Mouse (Mus musculus): ENCODE measurements around the gene Ddx19b. TPM values are rescaled to one million over a fixed set of nuclear protein-coding genes. Genes with fewer than 3 reads are reported as not detected.
"Not testable (repeated sequence)": the region's sequence is repeated elsewhere in the genome, so short reads cannot be mapped to it uniquely, and the experiment has no call there.

The Ddx19b gene
- 8.4 and 9.9 TPM in 2 replicates for polyA plus RNA-seq (2015; fragmentation: Nextera tagmentation; extraction: Ambion mirVana)

DNA sequence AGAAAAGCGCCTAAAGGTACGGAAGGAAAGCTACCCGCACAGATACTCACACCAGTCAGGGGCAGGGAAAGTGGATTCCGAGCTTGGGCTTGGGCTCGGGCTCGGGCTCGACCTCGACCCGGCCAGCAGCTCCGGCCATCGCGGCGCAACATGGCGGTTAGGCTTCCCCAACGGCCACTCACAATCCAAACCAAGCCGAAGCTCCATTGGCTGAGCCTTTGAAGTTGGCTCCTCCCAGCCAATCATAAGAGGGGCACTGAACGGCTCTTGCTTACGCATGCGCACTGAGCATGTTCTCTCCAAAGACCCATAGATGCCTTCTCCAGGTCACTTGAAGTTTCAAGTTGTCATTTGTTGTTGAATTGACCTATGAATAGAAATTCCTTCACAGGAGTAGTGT lies at the start of gene Ddx19b:
Ddx19b (minus strand) TSS at position 180 of the 400 bp plus-strand sequence.
- Histone ChIP-seq H3K27ac (no peak within 1 kb of the TSS), H3K36me3 (ENCODE audit: poor library complexity, severe bottlenecking) (peaks cover 3% of the 10 kb centered on the region), H3K4me2 (no peak within 1 kb of the TSS), H3K27me3 (peaks cover 22% of the 10 kb centered on the region), H3K9me3 (replicated peaks) (no peaks in the 10 kb centered on the region), H3K9ac (no peak within 1 kb of the TSS), H3K4me1 (peaks cover 28% of the 10 kb centered on the region), H3K4me3 (no peak within 1 kb of the TSS)
- ATAC-seq = no peak
- 95% methylated on average over 19 of the region's 19 CpGs for WGBS

DNA sequence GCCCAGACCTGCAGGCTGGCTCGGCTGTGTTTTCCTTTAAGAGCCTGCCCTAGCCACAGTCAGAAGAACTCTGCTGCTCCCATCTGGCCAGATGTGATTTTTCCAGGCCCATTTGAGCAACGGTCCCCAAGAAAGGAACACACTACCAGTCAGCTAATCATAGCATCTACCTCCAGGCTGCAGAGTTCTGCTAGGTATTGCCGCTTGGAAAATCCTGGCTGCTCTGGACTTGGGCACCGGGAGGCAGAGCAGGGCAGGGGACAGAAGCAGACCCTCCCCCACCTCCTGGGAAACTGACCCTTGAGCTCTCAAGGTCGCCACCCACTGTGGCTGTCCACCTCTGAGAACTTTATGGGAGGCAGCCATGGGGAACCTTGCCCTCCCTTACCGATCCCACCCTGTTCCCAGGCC lies 48.3 kb upstream of the Ddx19b start:
- Histone ChIP-seq H3K4me1 (peaks cover 10% of the 10 kb centered on the region; the same call in 1 of the 2 replicates), H3K36me3 (ENCODE audit: poor library complexity, severe bottlenecking) (no peaks in the 10 kb centered on the region), H3K27me3 (0 out of 2 replicates have a peak, but pooled peaks cover 2% of the 10 kb centered on the region), H3K4me2 (no peak overlapping the region), H3K27ac (no peak overlapping the region), H3K4me3 (no peak overlapping the region), H3K9ac (no peak overlapping the region), H3K9me3 (replicated peaks) (no peaks in the 10 kb centered on the region)
- ATAC-seq = no peak
- 44% methylated on average over 6 of the region's 6 CpGs for WGBS

DNA sequence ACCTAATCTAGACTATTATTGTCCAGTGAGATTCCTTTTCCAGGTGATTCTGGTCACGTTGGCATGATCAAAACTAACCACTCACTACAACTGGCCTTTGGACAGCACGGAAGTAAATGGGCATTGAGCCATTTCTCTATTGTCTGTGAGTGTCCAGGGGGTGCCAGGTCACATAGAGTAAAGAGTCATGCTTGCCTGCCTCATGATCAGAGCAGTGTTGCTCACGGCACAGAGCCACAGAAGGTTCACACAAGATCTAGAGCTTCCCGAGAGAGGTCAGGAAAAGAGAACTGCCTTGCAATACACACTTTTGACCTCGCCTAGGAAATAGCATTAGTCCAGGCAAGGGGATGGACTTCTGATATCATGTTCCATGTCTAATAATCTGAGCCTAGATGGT lies 47.9 kb upstream of the Ddx19b start:
- no peak overlapping the region for H3K27ac ChIP-seq
- 0 out of 2 replicates have a peak, but pooled peaks cover 2% of the 10 kb centered on the region for H3K27me3 ChIP-seq
- no peaks in the 10 kb centered on the region for H3K9me3 ChIP-seq (replicated peaks)
- peaks cover 10% of the 10 kb centered on the region; the same call in 1 of the 2 replicates for H3K4me1 ChIP-seq
- 68% methylated on average over 5 of the region's 5 CpGs for whole genome bisulfite sequencing
- ATAC-seq = no peak
- H3K36me3 ChIP-seq (ENCODE audit: poor library complexity, severe bottlenecking) = no peaks in the 10 kb centered on the region
- H3K4me3 ChIP-seq = no peak overlapping the region
- no peak overlapping the region for H3K4me2 ChIP-seq
- no peak overlapping the region for H3K9ac ChIP-seq

DNA sequence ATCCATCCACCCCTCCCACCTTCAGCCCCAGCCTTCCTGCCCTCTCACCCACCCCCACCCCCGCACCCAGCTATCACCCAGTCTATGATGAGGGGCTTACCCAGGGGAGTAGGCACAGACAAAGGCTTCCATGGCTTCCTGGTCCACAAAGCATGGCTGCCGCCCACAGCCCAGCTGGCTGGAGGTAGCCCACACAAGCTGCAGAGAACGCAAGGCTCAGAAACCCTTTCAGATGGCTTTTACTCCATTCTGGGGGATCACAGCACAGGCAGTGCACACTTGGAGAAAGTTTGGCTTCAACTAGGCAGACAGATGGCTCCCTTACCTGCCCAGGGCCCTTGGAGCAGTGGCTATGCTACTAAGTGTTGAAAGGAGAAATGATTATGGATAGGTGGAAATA lies 44.4 kb upstream of the Ddx19b start:
- Histone ChIP-seq H3K4me1 (no peaks in the 10 kb centered on the region), H3K4me2 (no peak overlapping the region), H3K9ac (no peak overlapping the region), H3K4me3 (no peak overlapping the region), H3K36me3 (ENCODE audit: poor library complexity, severe bottlenecking) (no peaks in the 10 kb centered on the region), H3K9me3 (replicated peaks) (no peaks in the 10 kb centered on the region), H3K27me3 (0 out of 2 replicates have a peak, but pooled peaks cover 2% of the 10 kb centered on the region), H3K27ac (no peak overlapping the region)
- no peak for ATAC-seq
- 82% methylated on average over 3 of the region's 3 CpGs for WGBS

DNA sequence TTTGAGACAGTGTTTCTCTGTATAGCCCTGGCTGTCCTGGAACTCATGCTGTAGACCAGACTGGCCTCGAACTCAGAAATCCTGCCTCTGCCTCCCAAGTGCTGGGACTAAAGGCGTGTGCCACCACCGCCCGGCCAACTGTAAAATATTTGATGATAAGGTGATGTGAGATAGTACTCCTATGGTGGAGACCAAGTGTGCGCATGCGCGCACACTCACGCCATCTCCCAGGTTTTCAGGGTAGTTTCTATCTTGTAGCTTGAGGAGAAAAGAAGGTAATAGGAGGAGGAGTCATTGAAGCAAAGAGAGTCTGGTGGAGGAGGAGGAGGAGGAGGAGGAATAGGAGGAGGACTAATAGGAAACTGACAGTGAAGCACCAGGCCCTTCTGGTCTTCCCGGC lies 37.1 kb upstream of the Ddx19b start:
- H3K9ac ChIP-seq; H3K4me3 ChIP-seq; H3K27ac ChIP-seq; H3K4me1 ChIP-seq; ATAC-seq; H3K27me3 ChIP-seq; H3K36me3 ChIP-seq (ENCODE audit: poor library complexity, severe bottlenecking); H3K4me2 ChIP-seq; H3K9me3 ChIP-seq (replicated peaks): not testable (repeated sequence)
- 92% methylated on average over 9 of the region's 9 CpGs for WGBS

DNA sequence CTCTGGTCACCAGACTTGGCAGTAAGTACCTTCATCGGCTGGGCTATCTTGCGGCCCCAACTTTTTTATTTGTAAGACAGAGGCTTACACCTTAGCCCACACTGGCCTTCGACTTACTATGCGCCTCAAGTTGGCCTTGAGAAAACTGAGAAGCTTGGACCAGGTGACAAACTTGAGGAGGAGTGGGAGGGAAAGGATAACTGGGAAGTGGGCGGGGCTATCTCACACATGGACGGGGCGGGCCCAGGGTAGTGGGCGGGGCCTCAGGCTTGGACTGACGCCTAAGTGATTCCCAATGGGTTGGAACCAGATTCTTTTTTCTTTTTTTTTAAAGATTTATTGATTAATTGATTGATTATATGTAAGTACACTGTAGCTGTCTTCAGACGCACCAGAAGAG lies 35.9 kb upstream of the Ddx19b start:
- ATAC-seq = no peak
- 0 out of 2 replicates have a peak, but pooled peaks cover 6% of the 10 kb centered on the region for H3K4me1 ChIP-seq
- no peaks in the 10 kb centered on the region for H3K27me3 ChIP-seq
- no peak overlapping the region for H3K4me2 ChIP-seq
- WGBS = 31% methylated on average over 10 of the region's 10 CpGs
- H3K27ac ChIP-seq = no peak overlapping the region
- no peaks in the 10 kb centered on the region for H3K36me3 ChIP-seq (ENCODE audit: poor library complexity, severe bottlenecking)
- H3K9ac ChIP-seq = no peak overlapping the region
- no peak overlapping the region for H3K4me3 ChIP-seq
- no peaks in the 10 kb centered on the region for H3K9me3 ChIP-seq (replicated peaks)

DNA sequence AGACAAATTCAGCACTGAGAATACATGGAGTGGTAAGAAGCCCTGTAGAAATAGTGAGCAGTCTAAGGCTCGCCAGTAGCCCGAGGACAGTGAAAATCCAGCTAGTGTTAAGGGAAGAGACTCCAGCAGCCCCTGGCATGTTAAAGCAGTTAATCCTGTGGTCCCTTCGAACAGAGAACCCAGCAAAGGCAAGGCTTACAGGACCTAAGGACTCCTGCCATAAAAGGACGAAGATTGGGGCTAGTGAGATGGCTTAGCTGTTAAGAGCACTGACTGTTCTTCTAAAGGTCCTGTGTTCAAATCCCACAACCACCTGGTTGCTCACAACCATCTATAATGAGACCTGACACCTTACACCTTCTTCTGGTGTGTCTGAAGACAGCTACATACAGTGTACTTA lies 34.8 kb upstream of the Ddx19b start:
- H3K4me1 ChIP-seq = peaks cover 8% of the 10 kb centered on the region
- H3K4me3 ChIP-seq = no peak overlapping the region
- no peak overlapping the region for H3K4me2 ChIP-seq
- no peak overlapping the region for H3K9ac ChIP-seq
- no peaks in the 10 kb centered on the region for H3K27me3 ChIP-seq
- WGBS = 67% methylated on average over 4 of the region's 4 CpGs
- no peaks in the 10 kb centered on the region for H3K36me3 ChIP-seq (ENCODE audit: poor library complexity, severe bottlenecking)
- no peak overlapping the region for H3K27ac ChIP-seq
- no peak for ATAC-seq
- H3K9me3 ChIP-seq (replicated peaks) = no peaks in the 10 kb centered on the region

DNA sequence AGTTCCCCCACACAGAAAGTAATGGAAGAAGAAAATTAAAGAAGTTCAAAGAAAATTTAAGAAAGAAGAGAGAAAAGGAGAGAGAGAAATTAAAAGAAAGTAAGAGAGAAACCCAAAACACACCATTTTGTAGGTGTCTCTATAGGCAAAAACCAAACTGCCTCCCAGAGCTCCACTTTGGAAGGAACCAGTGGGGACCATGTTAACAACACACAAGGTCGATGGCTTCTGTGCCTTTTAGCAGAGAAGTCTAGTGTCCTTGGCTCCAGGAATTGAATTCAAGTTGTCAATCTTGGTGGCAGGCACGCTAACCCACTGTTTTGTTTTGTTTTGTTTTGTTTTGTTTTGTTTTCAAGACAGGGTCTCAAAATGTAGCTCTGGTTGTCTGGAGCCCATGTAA lies 31.3 kb upstream of the Ddx19b start:
- Histone ChIP-seq H3K9me3 (replicated peaks) (no peaks in the 10 kb centered on the region), H3K27me3 (no peaks in the 10 kb centered on the region), H3K4me2 (peak overlapping the region; percentile 71), H3K27ac (no peak overlapping the region), H3K36me3 (ENCODE audit: poor library complexity, severe bottlenecking) (peaks cover 9% of the 10 kb centered on the region), H3K4me1 (peaks cover 16% of the 10 kb centered on the region), H3K9ac (no peak overlapping the region), H3K4me3 (peak overlapping the region; percentile 70; the same call in 1 of the 2 replicates)
- 55% methylated on average over 2 of the region's 2 CpGs for WGBS
- ATAC-seq = no peak

DNA sequence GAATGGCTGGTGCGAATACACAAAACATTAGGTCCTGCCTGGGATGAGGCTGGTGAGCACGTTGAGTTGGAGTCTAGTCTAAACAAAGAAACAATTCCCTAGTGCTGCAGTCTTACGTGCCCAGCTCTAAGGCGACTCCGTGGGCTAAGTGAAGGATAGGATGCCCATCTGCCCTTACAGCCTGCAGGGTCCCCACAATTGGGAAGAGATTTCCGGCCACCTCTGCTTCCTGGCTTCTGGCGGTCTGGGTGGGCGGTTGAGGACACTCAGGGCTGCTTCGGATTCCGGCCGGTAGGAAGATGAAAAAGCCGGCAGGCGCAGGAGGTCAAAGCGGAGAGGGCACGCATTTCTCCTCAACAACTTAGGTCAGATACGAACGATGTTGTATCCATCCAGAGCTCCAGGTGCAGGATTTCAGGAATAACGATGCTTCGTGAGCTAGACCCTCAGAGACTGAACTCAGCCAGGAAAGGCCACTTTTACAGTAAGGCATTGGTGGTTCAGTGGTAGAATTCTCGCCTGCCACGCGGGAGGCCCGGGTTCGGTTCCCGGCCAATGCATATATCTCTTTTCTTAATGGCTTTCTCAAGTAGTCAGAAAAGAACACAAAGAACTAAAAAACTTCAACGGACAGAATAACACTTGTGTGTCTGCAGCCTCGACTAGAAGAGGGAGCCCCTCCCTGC lies 30.7 kb upstream of the Ddx19b start:
- WGBS = under 1% methylated on average over 27 of the region's 27 CpGs
- H3K36me3 ChIP-seq (ENCODE audit: poor library complexity, severe bottlenecking) = peaks cover 14% of the 10 kb centered on the region
- ATAC-seq = peak; percentile 91
- H3K4me1 ChIP-seq = peaks cover 23% of the 10 kb centered on the region
- H3K27me3 ChIP-seq = no peaks in the 10 kb centered on the region
- peak overlapping the region; percentile 82 for H3K27ac ChIP-seq
- H3K9me3 ChIP-seq (replicated peaks) = no peaks in the 10 kb centered on the region
- peak overlapping the region; percentile 70 for H3K4me3 ChIP-seq
- H3K4me2 ChIP-seq = peak overlapping the region; percentile 71
- peak overlapping the region; percentile 75 for H3K9ac ChIP-seq

DNA sequence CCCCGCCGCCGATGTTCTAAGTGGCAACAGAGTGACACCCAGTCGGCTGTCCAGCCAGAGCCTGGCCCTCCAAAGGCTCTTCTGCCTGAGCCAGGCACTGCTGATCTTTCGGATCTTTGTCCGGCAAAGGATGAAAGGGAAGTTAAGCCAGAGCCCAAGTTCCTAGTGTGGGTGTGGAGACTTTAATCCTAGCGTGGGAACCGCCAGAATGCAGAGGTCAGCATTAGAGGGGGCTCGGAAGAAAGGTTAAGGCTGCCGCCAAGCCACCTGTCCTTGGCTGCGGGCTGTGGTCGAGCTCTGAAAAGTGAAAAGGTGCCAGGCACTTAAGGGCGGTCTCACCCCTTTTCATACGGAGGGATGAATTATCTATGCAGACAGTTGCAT lies 30.1 kb upstream of the Ddx19b start:
- no peaks in the 10 kb centered on the region for H3K9me3 ChIP-seq (replicated peaks)
- H3K36me3 ChIP-seq (ENCODE audit: poor library complexity, severe bottlenecking) = peaks cover 14% of the 10 kb centered on the region
- H3K27me3 ChIP-seq = no peaks in the 10 kb centered on the region
- H3K4me2 ChIP-seq = peak overlapping the region; percentile 71
- ATAC-seq = peak; percentile 14
- 0% methylated on average over 14 of the region's 14 CpGs for WGBS
- peak overlapping the region; percentile 82 for H3K27ac ChIP-seq
- peak overlapping the region; percentile 70 for H3K4me3 ChIP-seq
- H3K4me1 ChIP-seq = peaks cover 28% of the 10 kb centered on the region
- H3K9ac ChIP-seq = peak overlapping the region; percentile 75

DNA sequence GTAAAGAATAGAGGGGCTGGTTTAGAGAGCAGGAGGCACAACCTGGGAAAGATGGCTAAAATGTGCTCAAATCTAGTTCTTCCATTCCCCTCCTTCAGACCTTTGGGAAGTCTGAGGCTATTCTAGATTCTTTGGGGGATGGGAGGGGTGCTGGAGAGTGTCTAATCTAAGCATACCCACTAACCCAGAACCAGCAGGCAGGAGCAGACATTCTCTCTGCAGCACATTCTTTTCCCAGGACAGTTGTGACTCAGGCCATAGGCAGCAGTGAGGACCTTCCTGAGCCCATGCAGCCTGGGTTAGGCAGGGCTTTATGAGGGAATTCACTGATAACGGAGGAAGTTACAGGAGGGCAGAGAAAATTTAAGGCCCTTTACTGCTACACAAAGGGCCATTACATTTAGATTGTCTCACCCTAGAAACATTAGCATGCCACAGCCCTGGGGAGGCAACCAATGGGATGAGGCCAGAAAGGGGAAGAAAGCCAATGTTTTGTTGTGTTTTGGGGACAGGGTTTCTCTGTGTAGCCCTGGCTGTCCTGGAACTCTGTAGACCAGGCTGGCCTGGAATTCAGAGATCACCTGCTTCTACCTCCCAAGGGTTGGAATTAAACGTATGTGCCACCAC lies 27.5 kb upstream of the Ddx19b start:
- peaks cover 31% of the 10 kb centered on the region for H3K36me3 ChIP-seq (ENCODE audit: poor library complexity, severe bottlenecking)
- ATAC-seq = no peak

DNA sequence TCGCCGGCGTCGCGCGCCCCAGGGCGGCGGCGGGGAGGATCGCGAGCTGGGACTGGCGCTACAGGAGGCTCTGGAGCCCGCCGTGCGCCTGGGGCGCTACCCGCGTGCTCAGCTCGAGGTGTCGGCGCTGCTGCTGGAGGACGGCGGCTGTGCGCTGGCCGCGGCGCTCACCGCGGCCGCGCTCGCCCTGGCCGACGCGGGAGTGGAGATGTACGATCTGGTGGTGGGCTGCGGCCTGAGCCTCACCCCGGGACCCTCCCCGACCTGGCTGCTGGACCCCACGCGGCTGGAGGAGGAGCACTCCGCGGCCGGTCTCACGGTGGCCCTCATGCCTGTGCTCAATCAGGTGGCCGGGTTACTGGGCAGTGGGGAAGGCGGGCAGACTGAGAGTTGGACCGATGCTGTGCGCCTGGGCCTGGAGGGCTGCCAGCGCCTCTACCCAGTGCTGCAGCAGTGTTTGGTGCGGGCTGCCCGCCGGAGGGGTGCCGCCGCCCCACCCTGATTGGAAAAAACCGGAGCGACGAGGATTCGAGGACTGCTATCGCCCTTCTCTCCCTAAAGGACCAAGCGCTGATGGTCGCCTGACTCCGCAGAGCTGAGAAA lies 25.2 kb upstream of the Ddx19b start:
- peaks cover 54% of the 10 kb centered on the region for H3K36me3 ChIP-seq (ENCODE audit: poor library complexity, severe bottlenecking)
- peak; percentile 52 for ATAC-seq
- peak overlapping the region; percentile 70 for H3K27ac ChIP-seq
- no peaks in the 10 kb centered on the region for H3K27me3 ChIP-seq
- H3K4me2 ChIP-seq = peak overlapping the region; percentile 98
- H3K4me3 ChIP-seq = peak overlapping the region; percentile 98
- no peaks in the 10 kb centered on the region for H3K9me3 ChIP-seq (replicated peaks)
- H3K4me1 ChIP-seq = peaks cover 23% of the 10 kb centered on the region
- peak overlapping the region; percentile 92 for H3K9ac ChIP-seq
- 1% methylated on average over 56 of the region's 63 CpGs for WGBS

More for the DNA sequence above, 27.5 kb upstream of the Ddx19b start:
- H3K4me2 ChIP-seq = no peak overlapping the region
- H3K27me3 ChIP-seq = no peaks in the 10 kb centered on the region
- H3K4me1 ChIP-seq = peaks cover 29% of the 10 kb centered on the region
- no peak overlapping the region for H3K9ac ChIP-seq
- no peak overlapping the region for H3K27ac ChIP-seq
- H3K9me3 ChIP-seq (replicated peaks) = no peaks in the 10 kb centered on the region
- H3K4me3 ChIP-seq = no peak overlapping the region
- WGBS = 78% methylated on average over 2 of the region's 2 CpGs

Data from forebrain, embryonic 13.5 days (tissue).